Mouse (Mus musculus) limb, embryonic 13.5 days (tissue): ENCODE data around the gene Nos1. TPM values are rescaled to one million over a fixed set of nuclear protein-coding genes. Genes with fewer than 3 reads are reported as not detected.

Experiments used
- ATAC-seq: fragments of 200-750 bp; cut with Nextera tagmentation; 2 replicates; pipeline ENCODE4 v1.8.0; 2017; ENCODE audit warnings: low read depth, moderate number of reproducible peaks, moderate TSS enrichment; ENCODE audit not compliant: low FRiP score
- H3K27ac ChIP-seq: fragments of 300-500 bp; sonication (generic); 2 replicates; pipeline ENCODE4 v1.5.1; 2015; ENCODE audit warnings: inconsistent platforms, mild to moderate bottlenecking, moderate library complexity
- H3K27me3 ChIP-seq: fragments of 300-500 bp; sonication (generic); 2 replicates; pipeline ENCODE4 v1.6.1; 2015; ENCODE audit warnings: mild to moderate bottlenecking, inconsistent platforms
- H3K36me3 ChIP-seq: fragments of 300-500 bp; sonication (generic); 2 replicates; pipeline ENCODE4 v1.6.1; 2015; ENCODE audit warnings: inconsistent platforms, mild to moderate bottlenecking, moderate library complexity
- H3K4me1 ChIP-seq: fragments of 300-500 bp; sonication (generic); 2 replicates; pipeline ENCODE4 v1.6.1; 2015; ENCODE audit warnings: inconsistent platforms
- H3K4me2 ChIP-seq: fragments of 300-500 bp; sonication (generic); replicated peaks from 2 replicates; pipeline ENCODE4 v1.6.1; 2015; ENCODE audit warnings: inconsistent platforms, mild to moderate bottlenecking, moderate library complexity
- H3K4me3 ChIP-seq: fragments of 300-500 bp; sonication (generic); 2 replicates; pipeline ENCODE4 v1.5.1; 2015; ENCODE audit warnings: moderate library complexity, mild to moderate bottlenecking, inconsistent platforms
- H3K9ac ChIP-seq: fragments of 300-500 bp; sonication (generic); 2 replicates; pipeline ENCODE4 v1.6.1; 2015; ENCODE audit warnings: mild to moderate bottlenecking, inconsistent platforms
- H3K9me3 ChIP-seq: fragments of 300-500 bp; sonication (generic); 2 replicates; pipeline ENCODE4 v1.6.1; 2016; ENCODE audit warnings: inconsistent platforms
- WGBS: fragments of 180-500 bp; shearing (Covaris S2); methylation state at CpG from one replicate; pipeline ENCODE4 v1.1.7; 2015; 5-methylcytosine and 5-hydroxymethylcytosine counted together
- polyA plus RNA-seq: library from polyadenylated mRNA; unstranded; fragments of >200 nt; fragmentation: Nextera tagmentation; extraction: Ambion mirVana; gene quantifications from 2 replicates; pipeline ENCODE4 v1.2.1, GENCODE M21; 2015

Gene Nos1
- polyA plus RNA-seq, 1 experiment from 2014 or later, result 0.28 TPM

- H3K9me3 ChIP-seq, result no peaks in the 10 kb centered on the region
- H3K9ac ChIP-seq, result no peak overlapping the region
- no peaks in the 10 kb centered on the region for H3K36me3 ChIP-seq
- H3K4me2 ChIP-seq, result no peak overlapping the region
- H3K4me1 ChIP-seq, result no peaks in the 10 kb centered on the region
- WGBS, result 79% methylated on average over 11 of the region's 11 CpGs
- H3K4me3 ChIP-seq, result no peak overlapping the region
- H3K27ac ChIP-seq, result no peak overlapping the region
- ATAC-seq, result 0 out of 2 replicates have a peak, but pooled peaks have one; percentile 67
- H3K27me3 ChIP-seq, result no peaks in the 10 kb centered on the region
Observed at GRCm38 (mm10) chr5:117802071-117802521, 21.3 kb downstream of the Nos1 start.

GRCm38 (mm10) chr5:117803551-117803950 lies 22.7 kb downstream of the Nos1 start:
- WGBS, result 70% methylated on average over 7 of the region's 7 CpGs
- no peak overlapping the region for H3K4me2 ChIP-seq
- H3K4me3 ChIP-seq, result no peak overlapping the region
- H3K27ac ChIP-seq, result no peak overlapping the region
- H3K9ac ChIP-seq, result no peak overlapping the region
- H3K9me3 ChIP-seq, result no peaks in the 10 kb centered on the region
- H3K4me1 ChIP-seq, result no peaks in the 10 kb centered on the region
- no peaks in the 10 kb centered on the region for H3K36me3 ChIP-seq
- ATAC-seq, result no peak
- no peaks in the 10 kb centered on the region for H3K27me3 ChIP-seq

GRCm38 (mm10) chr5:117810930-117811329 lies 30.1 kb downstream of the Nos1 start:
- H3K4me2 ChIP-seq, result no peak overlapping the region
- H3K9me3 ChIP-seq, result no peaks in the 10 kb centered on the region
- H3K27me3 ChIP-seq, result no peaks in the 10 kb centered on the region
- H3K27ac ChIP-seq, result no peak overlapping the region
- H3K36me3 ChIP-seq, result no peaks in the 10 kb centered on the region
- no peak for ATAC-seq
- no peaks in the 10 kb centered on the region for H3K4me1 ChIP-seq
- 92% methylated on average over 7 of the region's 7 CpGs for WGBS
- H3K4me3 ChIP-seq, result no peak overlapping the region
- H3K9ac ChIP-seq, result no peak overlapping the region

GRCm38 (mm10) chr5:117818800-117819199 lies 38.0 kb downstream of the Nos1 start:
- H3K4me2 ChIP-seq, result no peak overlapping the region
- no peaks in the 10 kb centered on the region for H3K36me3 ChIP-seq
- H3K27me3 ChIP-seq, result no peaks in the 10 kb centered on the region
- H3K9ac ChIP-seq, result no peak overlapping the region
- ATAC-seq, result no peak
- H3K4me1 ChIP-seq, result no peaks in the 10 kb centered on the region
- WGBS, result 86% methylated on average over 6 of the region's 6 CpGs
- no peak overlapping the region for H3K27ac ChIP-seq
- no peak overlapping the region for H3K4me3 ChIP-seq
- H3K9me3 ChIP-seq, result no peaks in the 10 kb centered on the region

GRCm38 (mm10) chr5:117820445-117820844 lies 39.6 kb downstream of the Nos1 start:
- no peak for ATAC-seq
- Histone ChIP-seq H3K4me1 (no peaks in the 10 kb centered on the region), H3K4me3 (no peak overlapping the region), H3K36me3 (no peaks in the 10 kb centered on the region), H3K27me3 (no peaks in the 10 kb centered on the region), H3K9me3 (no peaks in the 10 kb centered on the region), H3K4me2 (no peak overlapping the region), H3K27ac (no peak overlapping the region), H3K9ac (no peak overlapping the region)
- 67% methylated on average over 7 of the region's 7 CpGs for WGBS

- 95% methylated on average over 9 of the region's 9 CpGs for WGBS
- no peak overlapping the region for H3K4me3 ChIP-seq
- H3K4me1 ChIP-seq, result no peaks in the 10 kb centered on the region
- no peak overlapping the region for H3K4me2 ChIP-seq
- no peak for ATAC-seq
- no peaks in the 10 kb centered on the region for H3K9me3 ChIP-seq
- H3K9ac ChIP-seq, result no peak overlapping the region
- H3K27me3 ChIP-seq, result no peaks in the 10 kb centered on the region
- no peak overlapping the region for H3K27ac ChIP-seq
- H3K36me3 ChIP-seq, result no peaks in the 10 kb centered on the region
Observed at GRCm38 (mm10) chr5:117823811-117824210, 43.0 kb downstream of the Nos1 start.

- no peaks in the 10 kb centered on the region for H3K36me3 ChIP-seq
- no peak overlapping the region for H3K4me3 ChIP-seq
- no peaks in the 10 kb centered on the region for H3K4me1 ChIP-seq
- no peak for ATAC-seq
- no peak overlapping the region for H3K4me2 ChIP-seq
- H3K27me3 ChIP-seq, result no peaks in the 10 kb centered on the region
- H3K9me3 ChIP-seq, result no peaks in the 10 kb centered on the region
- H3K27ac ChIP-seq, result no peak overlapping the region
- no peak overlapping the region for H3K9ac ChIP-seq
- WGBS, result 75% methylated on average over 5 of the region's 5 CpGs
Observed at GRCm38 (mm10) chr5:117824486-117824885, 43.7 kb downstream of the Nos1 start.

- WGBS, result 77% methylated on average over 10 of the region's 11 CpGs
- no peak overlapping the region for H3K27ac ChIP-seq
- ATAC-seq, result no peak
Observed at GRCm38 (mm10) chr5:117825336-117825735, 44.5 kb downstream of the Nos1 start.

GRCm38 (mm10) chr5:117827366-117827765 lies 46.5 kb downstream of the Nos1 start:
- H3K4me1 ChIP-seq, result no peaks in the 10 kb centered on the region
- no peaks in the 10 kb centered on the region for H3K36me3 ChIP-seq
- H3K4me2 ChIP-seq, result no peak overlapping the region
- 67% methylated on average over 6 of the region's 6 CpGs for WGBS
- H3K9me3 ChIP-seq, result no peaks in the 10 kb centered on the region
- H3K4me3 ChIP-seq, result no peak overlapping the region
- no peak overlapping the region for H3K9ac ChIP-seq
- no peak overlapping the region for H3K27ac ChIP-seq
- H3K27me3 ChIP-seq, result no peaks in the 10 kb centered on the region
- no peak for ATAC-seq

More at GRCm38 (mm10) chr5:117825336-117825735, 44.5 kb downstream of the Nos1 start:
- Histone ChIP-seq H3K4me2 (no peak overlapping the region), H3K27me3 (no peaks in the 10 kb centered on the region), H3K36me3 (no peaks in the 10 kb centered on the region), H3K4me3 (no peak overlapping the region), H3K9ac (no peak overlapping the region), H3K4me1 (no peaks in the 10 kb centered on the region), H3K9me3 (no peaks in the 10 kb centered on the region)

GRCm38 (mm10) chr5:117836930-117837329 lies 56.1 kb downstream of the Nos1 start:
- Histone ChIP-seq H3K27me3 (peaks cover 47% of the 10 kb centered on the region), H3K9ac (no peak overlapping the region), H3K4me2 (no peak overlapping the region), H3K36me3 (no peaks in the 10 kb centered on the region), H3K9me3 (peaks cover 8% of the 10 kb centered on the region), H3K4me3 (no peak overlapping the region), H3K27ac (no peak overlapping the region), H3K4me1 (peaks cover 4% of the 10 kb centered on the region)
- ATAC-seq, result no peak
- WGBS, result 4% methylated on average over 5 of the region's 5 CpGs

GRCm38 (mm10) chr5:117837731-117838130 lies 56.9 kb downstream of the Nos1 start:
- Histone ChIP-seq H3K4me1 (peaks cover 8% of the 10 kb centered on the region), H3K4me3 (no peak overlapping the region), H3K9ac (no peak overlapping the region), H3K27ac (no peak overlapping the region), H3K36me3 (no peaks in the 10 kb centered on the region), H3K9me3 (peaks cover 8% of the 10 kb centered on the region), H3K4me2 (no peak overlapping the region), H3K27me3 (peaks cover 55% of the 10 kb centered on the region)
- WGBS, result 29% methylated on average over 9 of the region's 9 CpGs
- no peak for ATAC-seq

- H3K4me3 ChIP-seq, result no peak overlapping the region
- peaks cover 8% of the 10 kb centered on the region for H3K4me1 ChIP-seq
- H3K9ac ChIP-seq, result no peak overlapping the region
- WGBS, result 68% methylated on average over 7 of the region's 7 CpGs
- peaks cover 72% of the 10 kb centered on the region for H3K27me3 ChIP-seq
- peaks cover 5% of the 10 kb centered on the region for H3K9me3 ChIP-seq
- no peak overlapping the region for H3K27ac ChIP-seq
- no peak overlapping the region for H3K4me2 ChIP-seq
- no peak for ATAC-seq
- H3K36me3 ChIP-seq, result no peaks in the 10 kb centered on the region
Observed at GRCm38 (mm10) chr5:117839501-117839900, 58.7 kb downstream of the Nos1 start.

- WGBS, result 42% methylated on average over 9 of the region's 9 CpGs
- ATAC-seq, result no peak
- no peak overlapping the region for H3K9ac ChIP-seq
Observed at GRCm38 (mm10) chr5:117840203-117840602, 59.4 kb downstream of the Nos1 start.

More at GRCm38 (mm10) chr5:117840203-117840602, 59.4 kb downstream of the Nos1 start:
- Histone ChIP-seq H3K27ac (no peak overlapping the region), H3K4me1 (peaks cover 8% of the 10 kb centered on the region), H3K4me3 (no peak overlapping the region), H3K9me3 (no peaks in the 10 kb centered on the region), H3K4me2 (no peak overlapping the region), H3K36me3 (no peaks in the 10 kb centered on the region), H3K27me3 (peaks cover 80% of the 10 kb centered on the region)
